Mouse (Mus musculus) stomach, embryonic 14.5 days (tissue): ENCODE measurements around the gene Traf2. TPM values are rescaled to one million over a fixed set of nuclear protein-coding genes. Genes with fewer than 3 reads are reported as not detected.

Experiments used
- ATAC-seq: fragments of 200-750 bp; cut with Nextera tagmentation; 2 replicates; pipeline ENCODE4 v1.8.0; 2017; ENCODE audit warnings: low read depth, moderate TSS enrichment; ENCODE audit not compliant: insufficient number of reproducible peaks, insufficient read depth, low FRiP score
- H3K27ac ChIP-seq: fragments of 300-500 bp; sonication (generic); 2 replicates; pipeline ENCODE4 v1.5.1; 2014; ENCODE audit warnings: mild to moderate bottlenecking, low read length, moderate library complexity, mixed read lengths
- H3K27me3 ChIP-seq: fragments of 300-500 bp; sonication (generic); 2 replicates; pipeline ENCODE4 v1.6.1; 2014; ENCODE audit warnings: low read length, control low read depth, mixed read lengths; ENCODE audit not compliant: control insufficient read depth, insufficient read depth
- H3K36me3 ChIP-seq: fragments of 300-500 bp; sonication (generic); 2 replicates; pipeline ENCODE4 v1.6.1; 2014; ENCODE audit warnings: mild to moderate bottlenecking, control low read depth, low read length, moderate library complexity, mixed read lengths; ENCODE audit not compliant: control insufficient read depth, insufficient read depth
- H3K4me1 ChIP-seq: fragments of 300-500 bp; sonication (generic); 2 replicates; pipeline ENCODE4 v1.6.1; 2014; ENCODE audit warnings: low read length, control low read depth, mixed read lengths; ENCODE audit not compliant: control insufficient read depth, insufficient read depth
- H3K4me2 ChIP-seq: fragments of 300-500 bp; sonication (generic); replicated peaks from 2 replicates; pipeline ENCODE4 v1.6.1; 2014; ENCODE audit warnings: low read depth, low read length, control low read depth
- H3K4me3 ChIP-seq: fragments of 300-500 bp; sonication (generic); 2 replicates; pipeline ENCODE4 v1.5.1; 2014; ENCODE audit warnings: low read depth, low read length, control low read depth
- H3K9ac ChIP-seq: fragments of 300-500 bp; sonication (generic); replicated peaks from 2 replicates; pipeline ENCODE4 v1.6.1; 2014; ENCODE audit warnings: low read depth, mild to moderate bottlenecking, control low read depth, low read length, moderate library complexity, mixed read lengths
- H3K9me3 ChIP-seq: fragments of 300-500 bp; sonication (generic); 2 replicates; pipeline ENCODE4 v1.6.1; 2016; ENCODE audit warnings: low read depth, low read length, control low read depth; ENCODE audit not compliant: control insufficient read depth
- WGBS: fragments of 180-500 bp; shearing (Covaris S2); extraction: QIAGEN DNeasy Blood & Tissue Kit; methylation state at CpG from one replicate; pipeline ENCODE4 v1.1.7; 2014; 5-methylcytosine and 5-hydroxymethylcytosine counted together
- polyA plus RNA-seq: library from polyadenylated mRNA; unstranded; fragments of >200 nt; fragmentation: Nextera tagmentation; extraction: Ambion mirVana; gene quantifications from 2 replicates; pipeline ENCODE4 v1.2.1, GENCODE M21; 2014

Gene Traf2
- polyA plus RNA-seq, 1 experiment from 2014 or later, result 30.5 TPM

DNA sequence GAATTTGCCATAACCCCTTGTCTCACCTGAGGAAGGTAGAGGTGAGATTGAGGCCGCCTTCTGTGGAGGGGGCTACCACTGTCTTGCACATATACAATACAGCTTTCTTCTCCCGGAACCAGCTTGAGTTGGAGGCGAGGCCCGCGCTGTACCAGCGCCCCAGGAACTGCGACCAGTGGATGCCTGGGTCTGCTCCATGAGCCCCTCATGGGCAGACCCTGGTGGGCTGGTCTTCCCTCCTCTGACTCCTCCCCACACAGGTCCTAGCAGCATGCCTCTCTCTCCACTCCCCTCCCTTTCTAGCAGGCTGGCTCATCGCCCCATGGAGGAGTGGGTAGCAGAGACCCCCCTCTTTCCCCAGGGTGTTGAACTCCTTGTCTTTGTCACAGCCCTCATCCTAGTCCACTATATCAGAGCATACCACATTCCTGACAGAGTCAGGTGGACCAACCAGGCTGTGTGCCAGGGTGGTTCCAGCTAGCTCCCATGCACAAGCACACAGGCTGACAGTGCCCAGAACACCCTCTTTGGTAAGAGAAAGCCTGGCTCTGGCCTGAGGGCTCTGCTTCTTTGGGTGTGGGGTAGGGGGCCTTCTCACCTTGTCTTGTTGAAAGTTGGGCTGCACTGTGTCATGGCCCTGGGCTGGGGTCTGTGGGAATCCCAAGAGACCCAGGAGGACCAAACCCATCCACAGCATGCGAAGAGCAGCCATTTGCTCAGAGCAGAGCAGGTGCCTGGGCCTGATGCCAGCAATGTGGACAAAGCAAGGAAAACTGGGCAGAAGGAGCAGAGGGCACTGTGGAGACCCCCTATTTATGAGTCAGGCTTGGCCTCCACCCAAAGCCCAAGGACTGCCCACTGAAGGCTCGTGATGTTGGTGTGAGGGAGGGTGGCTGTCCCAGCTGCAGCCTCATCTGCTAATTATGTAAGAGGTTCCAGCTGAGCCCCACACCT lies 77.5 kb downstream of the Traf2 start:
- 61% methylated on average over 10 of the region's 10 CpGs for WGBS
- Histone ChIP-seq H3K27me3 (no peaks in the 10 kb centered on the region), H3K9me3 (no peaks in the 10 kb centered on the region), H3K36me3 (no peaks in the 10 kb centered on the region), H3K4me1 (no peaks in the 10 kb centered on the region), H3K4me3 (no peak overlapping the region), H3K9ac (no peak overlapping the region), H3K27ac (no peak overlapping the region), H3K4me2 (no peak overlapping the region)
- no peak for ATAC-seq

Other genes starting within 250 kb of the Traf2 start
- gene Grin1, start 227.8 kb downstream of the Traf2 start, polyA plus RNA-seq, result 1.8 and 3.2 TPM in 2 replicates
- 98.7 and 111 TPM in 2 replicates for gene Man1b1, start 214.6 kb downstream of the Traf2 start, polyA plus RNA-seq
- gene Dpp7, start 190.6 kb downstream of the Traf2 start, polyA plus RNA-seq, result 16.8 and 19.5 TPM in 2 replicates
- gene Uap1l1, start 181.3 kb downstream of the Traf2 start, polyA plus RNA-seq, result 21.9 and 27.2 TPM in 2 replicates
- gene Sapcd2, start 174.6 kb downstream of the Traf2 start, polyA plus RNA-seq, result 31.3 and 36.4 TPM in 2 replicates
- gene Entpd2, start 151.1 kb downstream of the Traf2 start, polyA plus RNA-seq, result 8.0 and 9.0 TPM in 2 replicates
- 48.3 and 53.7 TPM in 2 replicates for gene Npdc1, start 147.6 kb downstream of the Traf2 start, polyA plus RNA-seq
- gene Fut7, start 123.7 kb downstream of the Traf2 start, polyA plus RNA-seq, result 0.12 TPM in 1 of 2 replicates, not detected in the other
- 5.4 and 6.4 TPM in 2 replicates for gene Abca2, start 118.2 kb downstream of the Traf2 start, polyA plus RNA-seq
- 7.2 and 9.0 TPM in 2 replicates for gene Clic3, start 90.1 kb downstream of the Traf2 start, polyA plus RNA-seq
- 30.3 and 34.2 TPM in 2 replicates for gene Paxx, start 85.8 kb downstream of the Traf2 start, polyA plus RNA-seq
- gene Ptgds, start 76.9 kb downstream of the Traf2 start, polyA plus RNA-seq, result 5.3 and 6.4 TPM in 2 replicates
- not detected in 2 replicates for gene Lcn12, start 53.0 kb downstream of the Traf2 start, polyA plus RNA-seq
- 77.5 and 79.3 TPM in 2 replicates for gene Fbxw5, start 46.2 kb downstream of the Traf2 start, polyA plus RNA-seq
- gene C8g, start 45.2 kb downstream of the Traf2 start, polyA plus RNA-seq, result 4.8 and 7.4 TPM in 2 replicates
- gene Edf1, start 10.9 kb upstream of the Traf2 start, polyA plus RNA-seq, result 342 and 346 TPM in 2 replicates
- 3.6 and 5.5 TPM in 2 replicates for gene Mamdc4, start 27.9 kb upstream of the Traf2 start, polyA plus RNA-seq
- gene Phpt1, start 28.3 kb upstream of the Traf2 start, polyA plus RNA-seq, result 225 and 231 TPM in 2 replicates
- 0.70 and 1.3 TPM in 2 replicates for gene Ajm1, start 34.8 kb upstream of the Traf2 start, polyA plus RNA-seq
- gene Rabl6, start 61.6 kb upstream of the Traf2 start, polyA plus RNA-seq, result 67.2 and 69.0 TPM in 2 replicates
- 0.19 and 0.24 TPM in 2 replicates for gene Ccdc183, start 70.7 kb upstream of the Traf2 start, polyA plus RNA-seq
- gene Tmem141, start 75.1 kb upstream of the Traf2 start, polyA plus RNA-seq, result 25.5 and 26.3 TPM in 2 replicates
- 0.98 and 1.4 TPM in 2 replicates for gene Fcna, start 81.1 kb upstream of the Traf2 start, polyA plus RNA-seq
- not detected in 2 replicates for gene Lcn8, start 106.2 kb upstream of the Traf2 start, polyA plus RNA-seq
- not detected in 2 replicates for gene Lcn5, start 111.0 kb upstream of the Traf2 start, polyA plus RNA-seq
- gene Lcn6, start 129.8 kb upstream of the Traf2 start, polyA plus RNA-seq, result not detected in 2 replicates
- gene Lcn10, start 135.8 kb upstream of the Traf2 start, polyA plus RNA-seq, result not detected in 2 replicates
- not detected in 2 replicates for gene Obp2a, start 153.1 kb upstream of the Traf2 start, polyA plus RNA-seq
- 72.0 and 74.9 TPM in 2 replicates for gene Bmyc, start 159.8 kb upstream of the Traf2 start, polyA plus RNA-seq
- gene Obp2b, start 190.1 kb upstream of the Traf2 start, polyA plus RNA-seq, result not detected in 2 replicates
- not detected in 2 replicates for gene Lcn3, start 218.6 kb upstream of the Traf2 start, polyA plus RNA-seq
- gene Lcn11, start 230.1 kb upstream of the Traf2 start, polyA plus RNA-seq, result not detected in 2 replicates
- gene Gm13539, start 235.3 kb upstream of the Traf2 start, polyA plus RNA-seq, result not detected in 2 replicates